8 mouse cellular contexts compared by ENCODE assay signal in genomic region chr9:42788471-42788870, GRCm38 (mm10).
DNase-seq lines count a peak whose midpoint lies in the region; ATAC-seq lines count a peak whose summit lies in the region.

No protein-coding gene starts in this region.

- H3K4me1 ChIP-seq in intestine, embryonic 14.5 days (replicated peaks; ENCODE audit: control insufficient read depth, insufficient read depth, low read length), result no peaks in the 10 kb centered on the region
- H3K4me1 ChIP-seq in intestine, embryonic 16.5 days (ENCODE audit: control insufficient read depth, insufficient read depth, low read length), result peaks cover 2% of the 10 kb centered on the region; the same call in 1 of the 2 replicates
- H3K4me1 ChIP-seq in embryonic facial prominence, embryonic 10.5 days, result peaks cover 19% of the 10 kb centered on the region

- H3K27ac ChIP-seq in intestine, embryonic 14.5 days (ENCODE audit: low read depth), result no peak overlapping the region
- no peak overlapping the region for H3K27ac ChIP-seq in intestine, embryonic 16.5 days (ENCODE audit: low read length)
- H3K27ac ChIP-seq in embryonic facial prominence, embryonic 10.5 days (replicated peaks), result no peak overlapping the region

- no peak overlapping the region for H3K4me3 ChIP-seq in intestine, embryonic 14.5 days (ENCODE audit: low read depth, low read length)
- H3K4me3 ChIP-seq in intestine, embryonic 16.5 days (ENCODE audit: low read length), result no peak overlapping the region
- H3K4me3 ChIP-seq in embryonic facial prominence, embryonic 10.5 days, result no peak overlapping the region

- no peak overlapping the region for H3K9ac ChIP-seq in intestine, embryonic 14.5 days (ENCODE audit: low read length)
- H3K9ac ChIP-seq in intestine, embryonic 16.5 days (ENCODE audit: low read depth, low read length), result no peak overlapping the region

- H3K9me3 ChIP-seq in intestine, embryonic 14.5 days (ENCODE audit: control insufficient read depth, low read length), result no peaks in the 10 kb centered on the region
- no peaks in the 10 kb centered on the region for H3K9me3 ChIP-seq in intestine, embryonic 16.5 days (ENCODE audit: control insufficient read depth, low read length)
- no peaks in the 10 kb centered on the region for H3K9me3 ChIP-seq in embryonic facial prominence, embryonic 10.5 days

- WGBS in intestine, embryonic 14.5 days, result 22% methylated on average over 8 of the region's 8 CpGs
- whole genome bisulfite sequencing in intestine, embryonic 16.5 days, result 22% methylated on average over 8 of the region's 8 CpGs
- WGBS in embryonic facial prominence, embryonic 10.5 days, result 21% methylated on average over 8 of the region's 8 CpGs

- H3K36me3 ChIP-seq in intestine, embryonic 14.5 days (ENCODE audit: control insufficient read depth, insufficient read depth, low read length), result no peaks in the 10 kb centered on the region
- no peaks in the 10 kb centered on the region for H3K36me3 ChIP-seq in intestine, embryonic 16.5 days (ENCODE audit: control insufficient read depth, insufficient read depth, low read length)
- H3K36me3 ChIP-seq in embryonic facial prominence, embryonic 10.5 days (replicated peaks), result no peaks in the 10 kb centered on the region

- no peak for ATAC-seq in intestine, embryonic 14.5 days (replicated peaks; ENCODE audit: low FRiP score, low TSS enrichment, low read depth)
- no peak for ATAC-seq in intestine, embryonic 16.5 days

- H3K27me3 ChIP-seq in intestine, embryonic 14.5 days (replicated peaks; ENCODE audit: control insufficient read depth, insufficient read depth, low read length), result no peaks in the 10 kb centered on the region
- no peaks in the 10 kb centered on the region for H3K27me3 ChIP-seq in intestine, embryonic 16.5 days (replicated peaks; ENCODE audit: control insufficient read depth, insufficient read depth, low read length)
- peaks cover 41% of the 10 kb centered on the region for H3K27me3 ChIP-seq in embryonic facial prominence, embryonic 10.5 days (replicated peaks; ENCODE audit: low read depth, poor library complexity, severe bottlenecking)

- DNase-seq in intestine, embryonic 14.5 days (ENCODE audit: low spot score), result peak; percentile 60
- peak; percentile 43 for DNase-seq in A20 (ENCODE audit: low read depth, low spot score)
- peak; percentile 53 for DNase-seq in adrenal gland, adult 2 months
- DNase-seq in embryonic facial prominence, embryonic 10.5 days (ENCODE audit: low spot score), result peak; percentile 56
- peak; percentile 57 to 80 for DNase-seq in kidney, postnatal 36 days
- peak; percentile 13 for DNase-seq in retina, adult 2 months (ENCODE audit: low read depth, low spot score)
- no peak for DNase-seq in T-cell, adult 2 months (ENCODE audit: low spot score)

- H3K4me2 ChIP-seq in intestine, embryonic 14.5 days (ENCODE audit: low read length), result no peak overlapping the region
- H3K4me2 ChIP-seq in intestine, embryonic 16.5 days (ENCODE audit: low read depth, low read length), result no peak overlapping the region
